Mouse (Mus musculus) lung, embryonic 16.5 days (tissue): Measurements from ENCODE around the gene Iqca. TPM values are rescaled to one million over a fixed set of nuclear protein-coding genes. Genes with fewer than 3 reads are reported as not detected.

Source experiments
- ATAC-seq: fragments of 200-750 bp; cut with Nextera tagmentation; 2 replicates; pipeline ENCODE4 v1.8.0; 2017; ENCODE audit warnings: low read depth, mild to moderate bottlenecking, moderate library complexity
- H3K27ac ChIP-seq: fragments of 300-500 bp; sonication (generic); 2 replicates; pipeline ENCODE4 v1.5.1; 2014; ENCODE audit warnings: mild to moderate bottlenecking, control low read depth, low read length
- H3K27me3 ChIP-seq: fragments of 300-500 bp; sonication (generic); 2 replicates; pipeline ENCODE4 v1.6.1; 2014; ENCODE audit warnings: low read depth, low read length, mixed read lengths; ENCODE audit not compliant: control insufficient read depth, insufficient read depth
- H3K36me3 ChIP-seq: fragments of 300-500 bp; sonication (generic); 2 replicates; pipeline ENCODE4 v1.6.1; 2014; ENCODE audit warnings: low read length; ENCODE audit not compliant: control insufficient read depth, insufficient read depth
- H3K4me1 ChIP-seq: fragments of 300-500 bp; sonication (generic); replicated peaks from 2 replicates; pipeline ENCODE4 v1.6.1; 2014; ENCODE audit warnings: low read length, mixed read lengths; ENCODE audit not compliant: control insufficient read depth, insufficient read depth
- H3K4me2 ChIP-seq: fragments of 300-500 bp; sonication (generic); 2 replicates; pipeline ENCODE4 v1.6.1; 2014; ENCODE audit warnings: low read depth, low read length, control low read depth
- H3K4me3 ChIP-seq: fragments of 300-500 bp; sonication (generic); 2 replicates; pipeline ENCODE4 v1.5.1; 2014; ENCODE audit warnings: mild to moderate bottlenecking, low read length, control low read depth
- H3K9ac ChIP-seq: fragments of 300-500 bp; sonication (generic); 2 replicates; pipeline ENCODE4 v1.6.1; 2014; ENCODE audit warnings: low read length, control low read depth
- H3K9me3 ChIP-seq: fragments of 300-500 bp; sonication (generic); 2 replicates; pipeline ENCODE4 v1.6.1; 2016; ENCODE audit warnings: low read length; ENCODE audit not compliant: control insufficient read depth
- WGBS: fragments of 180-500 bp; shearing (Covaris S2); extraction: QIAGEN DNeasy Blood & Tissue Kit; methylation state at CpG from one replicate; pipeline ENCODE4 v1.1.7; 2014; 5-methylcytosine and 5-hydroxymethylcytosine counted together
- polyA plus RNA-seq: library from polyadenylated mRNA; unstranded; fragments of >200 nt; fragmentation: Nextera tagmentation; extraction: Ambion mirVana; gene quantifications from 2 replicates; pipeline ENCODE4 v1.2.1, GENCODE M21; 2015

The Iqca gene
- polyA plus RNA-seq, 1 experiment from 2014 or later = 2.1 TPM

DNA sequence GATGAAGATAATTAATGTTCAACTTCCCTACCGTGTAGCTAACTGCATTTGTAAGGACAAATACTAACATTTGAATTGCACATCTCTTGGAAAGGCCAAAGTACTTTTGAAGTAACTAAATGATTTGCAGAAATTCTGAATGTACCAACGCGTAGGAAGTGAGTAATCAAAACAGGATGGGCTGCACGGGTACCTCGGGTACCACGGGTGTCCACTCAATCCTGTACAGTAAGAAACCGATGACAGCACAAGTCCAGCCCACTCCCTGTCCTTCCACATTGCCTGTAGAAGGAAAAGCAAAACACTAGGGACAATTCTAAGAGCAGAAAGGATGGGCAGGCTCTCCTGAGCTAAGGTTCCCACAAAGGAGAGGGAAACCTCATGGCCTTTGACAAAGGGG is 36.0 kb downstream of the Iqca start:
- ATAC-seq = no peak
- no peak overlapping the region for H3K4me2 ChIP-seq
- H3K27ac ChIP-seq = no peak overlapping the region
- no peaks in the 10 kb centered on the region; the same call in 1 of the 2 replicates for H3K27me3 ChIP-seq
- 68% methylated on average over 7 of the region's 7 CpGs for whole genome bisulfite sequencing
- H3K4me1 ChIP-seq = no peaks in the 10 kb centered on the region
- H3K9me3 ChIP-seq = no peaks in the 10 kb centered on the region
- no peak overlapping the region for H3K9ac ChIP-seq
- no peak overlapping the region for H3K4me3 ChIP-seq
- no peaks in the 10 kb centered on the region for H3K36me3 ChIP-seq

DNA sequence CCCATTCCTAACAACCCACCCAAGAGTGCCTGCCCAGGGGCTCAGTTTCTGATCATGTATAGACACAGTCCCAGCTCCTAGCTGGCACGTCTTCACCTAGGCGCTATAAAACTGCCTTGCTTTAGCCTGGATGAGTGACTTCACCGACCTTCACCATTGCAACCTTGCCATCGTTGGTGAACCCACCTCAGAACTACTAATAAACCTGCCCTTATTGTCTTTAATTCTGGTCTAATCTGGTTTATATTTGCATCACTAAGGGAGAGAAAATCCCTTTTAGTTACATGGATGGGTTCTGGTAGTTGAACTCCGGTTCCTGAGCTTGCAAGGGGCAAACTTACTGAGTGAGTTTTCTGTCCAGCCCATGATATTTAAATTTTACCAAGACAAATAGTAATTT is 38.6 kb downstream of the Iqca start:
- H3K27ac ChIP-seq = no peak overlapping the region
- H3K27me3 ChIP-seq = no peaks in the 10 kb centered on the region; the same call in 1 of the 2 replicates
- no peak overlapping the region for H3K4me3 ChIP-seq
- no peak for ATAC-seq
- WGBS = 90% methylated on average over 5 of the region's 5 CpGs
- no peaks in the 10 kb centered on the region for H3K9me3 ChIP-seq
- no peak overlapping the region for H3K9ac ChIP-seq
- H3K4me1 ChIP-seq = no peaks in the 10 kb centered on the region
- H3K4me2 ChIP-seq = no peak overlapping the region
- H3K36me3 ChIP-seq = no peaks in the 10 kb centered on the region

DNA sequence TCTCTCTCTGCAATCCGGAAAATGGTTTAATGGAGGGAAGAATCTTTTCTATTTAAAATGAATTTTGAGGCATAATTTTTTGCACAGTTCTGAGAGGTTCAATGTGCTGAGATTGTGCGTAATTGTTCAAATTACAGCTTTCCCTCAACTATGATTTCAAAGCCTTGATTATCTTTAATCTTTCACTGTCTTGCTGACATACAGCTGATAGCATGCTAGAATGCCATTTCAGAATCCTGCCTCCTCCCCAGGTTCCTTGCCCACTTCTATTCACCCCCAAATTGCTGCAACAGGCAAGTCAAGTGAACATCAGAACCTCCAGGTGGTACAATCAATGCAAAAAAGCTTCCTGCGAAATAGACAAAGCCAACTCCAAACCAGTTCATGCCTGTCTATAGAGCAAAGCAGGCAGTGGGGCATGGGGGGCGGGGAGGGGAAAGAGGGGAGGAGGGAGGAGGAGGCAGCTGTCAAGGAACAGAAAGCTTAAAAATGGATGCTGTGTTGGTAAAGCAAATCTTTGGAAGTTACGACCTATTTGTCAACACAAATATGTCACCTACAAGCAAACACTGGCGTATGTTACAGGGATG is 39.5 kb downstream of the Iqca start:
- Histone ChIP-seq H3K36me3 (no peaks in the 10 kb centered on the region), H3K27ac (no peak overlapping the region), H3K27me3 (no peaks in the 10 kb centered on the region; the same call in 1 of the 2 replicates), H3K4me3 (no peak overlapping the region), H3K9ac (no peak overlapping the region), H3K4me2 (no peak overlapping the region), H3K9me3 (no peaks in the 10 kb centered on the region), H3K4me1 (no peaks in the 10 kb centered on the region)
- ATAC-seq = no peak
- WGBS = 87% methylated on average over 6 of the region's 6 CpGs

DNA sequence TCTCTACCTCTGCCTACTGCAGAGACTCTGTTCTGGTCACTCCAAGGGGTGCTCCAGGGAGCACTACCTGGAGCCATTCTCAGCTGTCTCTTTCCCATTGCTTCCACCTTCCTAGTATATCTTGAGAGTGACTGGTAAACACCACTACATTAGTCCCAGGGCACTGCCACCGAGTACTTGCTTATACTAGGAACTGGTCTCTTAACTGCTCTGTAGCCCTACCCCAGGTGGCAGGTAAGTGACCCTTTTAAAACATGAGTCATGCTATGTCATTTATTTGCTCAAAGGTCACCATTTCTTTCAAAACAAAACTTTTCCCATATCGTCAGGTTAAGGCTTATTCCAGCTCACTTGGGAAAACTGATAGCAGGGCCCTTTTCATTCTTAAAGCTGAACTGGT is 40.5 kb downstream of the Iqca start:
- no peak overlapping the region for H3K4me2 ChIP-seq
- no peaks in the 10 kb centered on the region for H3K36me3 ChIP-seq
- no peak overlapping the region for H3K4me3 ChIP-seq
- no peak overlapping the region for H3K27ac ChIP-seq
- H3K9ac ChIP-seq = no peak overlapping the region
- no peaks in the 10 kb centered on the region for H3K4me1 ChIP-seq
- H3K27me3 ChIP-seq = no peaks in the 10 kb centered on the region
- no peaks in the 10 kb centered on the region for H3K9me3 ChIP-seq
- ATAC-seq = no peak
- WGBS = 54% methylated on average over 2 of the region's 2 CpGs

DNA sequence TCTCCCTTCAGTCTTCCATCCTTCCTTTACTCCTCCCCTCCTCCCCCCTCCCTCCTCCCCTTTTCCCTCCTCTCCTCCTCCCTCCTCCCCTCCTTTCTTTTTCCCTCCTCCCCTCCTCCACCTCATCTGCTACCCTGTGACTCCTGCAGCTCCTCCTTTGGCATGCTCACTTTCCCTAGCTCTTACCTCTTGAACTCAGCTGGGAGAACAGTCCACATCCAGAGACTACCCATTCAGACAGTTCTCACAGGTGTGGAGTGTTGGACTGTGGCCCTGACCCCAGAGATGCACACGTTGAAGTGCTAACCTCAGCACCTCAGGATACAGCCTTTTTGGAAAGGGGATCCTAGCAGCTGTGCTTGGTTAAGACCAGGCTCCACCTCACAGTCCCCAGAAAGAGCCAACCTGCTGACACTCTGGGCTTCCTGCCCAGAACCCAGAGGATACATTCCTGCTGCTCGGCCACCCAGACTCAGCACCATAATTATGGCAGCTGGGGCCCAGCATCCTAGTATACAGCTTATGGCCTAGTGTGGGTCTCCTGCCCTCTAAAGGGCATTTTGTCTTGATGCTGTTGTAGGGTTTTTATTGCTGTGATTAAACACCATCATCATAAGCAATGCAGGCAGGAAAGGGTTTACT is 41.9 kb downstream of the Iqca start:
- WGBS = 42% methylated on average over 2 of the region's 2 CpGs
- no peaks in the 10 kb centered on the region for H3K9me3 ChIP-seq
- no peaks in the 10 kb centered on the region for H3K27me3 ChIP-seq
- no peak overlapping the region for H3K27ac ChIP-seq
- no peak overlapping the region for H3K9ac ChIP-seq
- H3K4me3 ChIP-seq = no peak overlapping the region
- ATAC-seq = 0 out of 2 replicates have a peak, but pooled peaks have one; percentile 54
- H3K4me1 ChIP-seq = no peaks in the 10 kb centered on the region
- no peak overlapping the region for H3K4me2 ChIP-seq
- H3K36me3 ChIP-seq = no peaks in the 10 kb centered on the region

DNA sequence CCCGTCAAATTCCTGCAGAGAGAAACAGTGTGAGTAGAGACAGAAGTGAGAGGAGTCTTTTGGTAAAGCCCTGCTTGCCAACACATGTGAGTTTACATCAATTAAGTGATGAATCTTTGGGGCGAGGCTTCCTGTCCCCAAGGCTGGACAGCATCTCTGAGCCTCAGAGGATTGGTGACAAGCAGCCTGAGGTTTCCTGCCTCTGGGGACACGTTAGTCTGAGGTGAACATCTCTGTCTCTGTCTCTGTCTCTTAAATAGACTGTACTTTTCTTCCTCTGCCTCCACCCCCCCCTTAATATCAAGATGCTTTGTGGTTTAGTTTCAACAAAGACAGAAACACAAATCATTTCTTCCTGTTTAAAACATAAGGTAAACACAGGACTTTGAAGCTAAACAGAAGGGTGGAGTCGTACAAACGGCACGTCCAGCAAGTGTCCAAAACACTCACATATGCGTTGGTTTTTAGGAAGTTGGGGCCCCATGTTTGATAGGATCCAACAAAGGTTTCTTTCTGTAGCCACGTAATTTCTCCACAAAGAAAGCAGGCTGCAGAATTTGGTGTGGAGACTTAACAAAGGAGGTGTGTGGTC is 49.2 kb downstream of the Iqca start:
- Histone ChIP-seq H3K27ac (no peak overlapping the region), H3K36me3 (no peaks in the 10 kb centered on the region), H3K9ac (no peak overlapping the region), H3K4me1 (no peaks in the 10 kb centered on the region), H3K4me3 (no peak overlapping the region), H3K9me3 (no peaks in the 10 kb centered on the region), H3K4me2 (no peak overlapping the region), H3K27me3 (no peaks in the 10 kb centered on the region)
- WGBS = 38% methylated on average over 8 of the region's 8 CpGs
- ATAC-seq = peak; percentile 60

DNA sequence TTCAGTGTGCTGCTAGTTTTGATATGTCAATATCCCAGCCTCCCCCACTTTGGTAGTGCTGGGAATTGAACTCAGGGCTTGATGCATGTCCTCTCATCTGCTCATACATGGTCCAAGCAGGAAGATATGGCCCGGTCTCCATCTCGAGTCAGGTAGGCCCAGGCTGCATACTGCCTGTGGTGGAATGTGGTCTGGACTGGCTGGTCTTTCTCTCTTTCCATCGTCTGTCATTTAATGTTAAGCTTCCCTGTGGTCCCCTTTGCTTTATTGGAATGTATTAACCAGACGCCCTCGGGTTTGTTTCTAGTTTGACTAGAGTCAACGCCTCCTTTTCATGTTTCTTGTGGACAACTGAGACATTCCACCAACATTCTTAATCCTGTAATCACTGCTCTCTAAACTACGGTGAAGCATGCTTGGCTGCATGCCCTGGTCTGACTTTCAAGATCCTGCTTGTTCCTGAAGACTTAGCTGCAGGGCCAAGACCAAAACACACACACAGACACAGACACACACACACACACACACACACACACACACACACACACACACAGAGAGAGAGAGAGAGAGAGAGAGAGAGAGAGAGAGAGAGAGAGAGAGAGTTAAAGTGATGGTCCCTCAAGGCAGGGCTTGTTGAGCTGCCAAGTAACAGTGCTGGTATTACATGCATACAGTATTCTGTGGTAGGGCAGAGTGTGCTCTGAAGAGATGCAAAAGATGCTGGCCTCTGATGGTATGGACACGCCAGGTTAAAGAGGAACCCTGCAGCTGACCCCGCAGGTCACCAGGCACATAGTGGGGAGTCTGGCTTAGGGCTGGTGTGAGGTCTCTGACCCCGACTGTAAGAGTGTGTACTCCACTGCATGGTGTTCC is 52.6 kb downstream of the Iqca start:
- Histone ChIP-seq H3K4me1 (no peaks in the 10 kb centered on the region), H3K9me3 (no peaks in the 10 kb centered on the region), H3K4me2 (no peak overlapping the region), H3K9ac (no peak overlapping the region), H3K4me3 (no peak overlapping the region), H3K36me3 (no peaks in the 10 kb centered on the region), H3K27me3 (no peaks in the 10 kb centered on the region), H3K27ac (no peak overlapping the region)
- WGBS = 55% methylated on average over 10 of the region's 10 CpGs
- ATAC-seq = peak; percentile 61; the same call in 1 of the 2 replicates

DNA sequence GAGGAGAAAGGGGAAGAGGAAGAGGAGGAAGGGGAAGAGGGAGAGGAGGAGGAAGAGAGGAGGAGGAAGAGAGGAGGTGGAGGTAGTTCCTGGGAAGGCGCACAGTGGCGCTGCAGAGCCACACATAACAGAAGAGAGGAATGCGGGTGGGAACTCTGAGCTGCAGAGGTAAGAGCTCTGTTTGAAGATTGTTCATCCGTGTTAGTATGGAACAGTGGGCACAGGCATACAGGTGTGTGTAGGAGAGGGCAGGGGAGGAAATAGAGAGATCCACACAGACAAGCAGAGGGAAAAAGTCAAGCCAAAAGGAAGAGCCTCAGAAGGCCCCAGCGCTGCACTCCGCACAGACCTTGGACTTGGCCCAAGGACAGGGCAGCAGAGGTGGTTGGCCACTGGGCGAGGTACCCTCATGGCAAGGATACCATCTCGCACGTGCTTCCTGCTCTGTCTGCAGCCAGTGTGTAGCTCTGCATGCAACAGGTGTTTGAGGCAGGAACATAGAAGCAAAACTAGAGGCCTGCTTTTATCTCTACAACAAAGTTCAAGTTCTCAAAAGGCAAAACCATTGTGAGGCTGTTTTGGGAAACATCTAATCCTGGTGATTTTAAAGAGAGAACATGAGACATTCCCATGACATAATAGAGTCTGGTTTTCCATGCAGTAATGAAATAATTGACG is 60.2 kb downstream of the Iqca start:
- Histone ChIP-seq H3K27ac (no peak overlapping the region), H3K4me2 (no peak overlapping the region), H3K9me3 (no peaks in the 10 kb centered on the region), H3K4me3 (no peak overlapping the region), H3K27me3 (no peaks in the 10 kb centered on the region; the same call in 1 of the 2 replicates), H3K4me1 (no peaks in the 10 kb centered on the region), H3K9ac (no peak overlapping the region), H3K36me3 (no peaks in the 10 kb centered on the region)
- no peak for ATAC-seq
- WGBS = 76% methylated on average over 10 of the region's 10 CpGs
